Mouse (Mus musculus): ENCODE data around the gene Tiprl. TPM values are rescaled to one million over a fixed set of nuclear protein-coding genes. Genes with fewer than 3 reads are reported as not detected.

The Tiprl gene
- total and polyA plus RNA-seq, 2 experiments: 12.7 to 14.7 TPM

GRCm38 (mm10) chr1:165199639-165200038, 37.2 kb downstream of the Tiprl start:
- Histone ChIP-seq H3K4me1 (ENCODE audit: control insufficient read depth, insufficient read depth, low read length) (peaks cover 9% of the 10 kb centered on the region; the same call in 1 of the 2 replicates), H3K27me3 (ENCODE audit: control insufficient read depth, insufficient read depth, low read length) (no peaks in the 10 kb centered on the region), H3K4me3 (ENCODE audit: insufficient read depth, low read depth, low read length) (no peak overlapping the region), H3K36me3 (ENCODE audit: control insufficient read depth, insufficient read depth, low read length) (no peaks in the 10 kb centered on the region), H3K79me2 (ENCODE audit: control insufficient read depth, insufficient read depth, low read length) (no peaks in the 10 kb centered on the region), H3K9ac (ENCODE audit: low read depth, low read length) (no peak overlapping the region), H3K27ac (replicated peaks; ENCODE audit: insufficient read depth, low read depth, low read length) (no peak overlapping the region)
- TF ChIP-seq POLR2A (IDR thresholded peaks at IDR 0.05; ENCODE audit: extremely low read depth, insufficient read depth, low read length): no peak
- no peak for TF ChIP-seq CTCF (IDR thresholded peaks at IDR 0.05; ENCODE audit: low read depth, low read length)
- WGBS: 55% methylated on average over 3 of the region's 3 CpGs
- DNase-seq (ENCODE audit: extremely low read depth, low read depth, low spot score): peak; percentile 58

- H3K9ac ChIP-seq (ENCODE audit: low read depth, low read length): no peak overlapping the region
- TF ChIP-seq CTCF (IDR thresholded peaks at IDR 0.05; ENCODE audit: low read depth, low read length): no peak
- TF ChIP-seq POLR2A (IDR thresholded peaks at IDR 0.05; ENCODE audit: extremely low read depth, insufficient read depth, low read length): no peak
- no peaks in the 10 kb centered on the region for H3K36me3 ChIP-seq (ENCODE audit: control insufficient read depth, insufficient read depth, low read length)
- peak; percentile 65 for DNase-seq (ENCODE audit: extremely low read depth, low read depth, low spot score)
- H3K4me3 ChIP-seq (ENCODE audit: insufficient read depth, low read depth, low read length): no peak overlapping the region
- peak overlapping the region; percentile 53 for H3K27ac ChIP-seq (replicated peaks; ENCODE audit: insufficient read depth, low read depth, low read length)
- no peaks in the 10 kb centered on the region for H3K27me3 ChIP-seq (ENCODE audit: control insufficient read depth, insufficient read depth, low read length)
- 28% methylated on average over 1 of the region's 1 CpGs for WGBS
- H3K79me2 ChIP-seq (ENCODE audit: control insufficient read depth, insufficient read depth, low read length): no peaks in the 10 kb centered on the region
- peaks cover 9% of the 10 kb centered on the region; the same call in 1 of the 2 replicates for H3K4me1 ChIP-seq (ENCODE audit: control insufficient read depth, insufficient read depth, low read length)
Observed at GRCm38 (mm10) chr1:165198951-165199350, 37.8 kb downstream of the Tiprl start.

- Histone ChIP-seq H3K4me3 (ENCODE audit: insufficient read depth, low read depth, low read length) (no peak overlapping the region), H3K4me1 (ENCODE audit: control insufficient read depth, insufficient read depth, low read length) (peaks cover 9% of the 10 kb centered on the region; the same call in 1 of the 2 replicates), H3K79me2 (ENCODE audit: control insufficient read depth, insufficient read depth, low read length) (no peaks in the 10 kb centered on the region), H3K27ac (replicated peaks; ENCODE audit: insufficient read depth, low read depth, low read length) (no peak overlapping the region), H3K36me3 (ENCODE audit: control insufficient read depth, insufficient read depth, low read length) (no peaks in the 10 kb centered on the region), H3K9ac (ENCODE audit: low read depth, low read length) (no peak overlapping the region), H3K27me3 (ENCODE audit: control insufficient read depth, insufficient read depth, low read length) (no peaks in the 10 kb centered on the region)
- TF ChIP-seq CTCF (IDR thresholded peaks at IDR 0.05; ENCODE audit: low read depth, low read length): no peak
- TF ChIP-seq POLR2A (IDR thresholded peaks at IDR 0.05; ENCODE audit: extremely low read depth, insufficient read depth, low read length): no peak
- 66% methylated on average over 3 of the region's 3 CpGs for WGBS
- no peak for DNase-seq (ENCODE audit: extremely low read depth, low read depth, low spot score)
Observed at GRCm38 (mm10) chr1:165197875-165198274, 38.9 kb downstream of the Tiprl start.

- no peak overlapping the region for H3K9ac ChIP-seq (ENCODE audit: low read depth, low read length)
- H3K27ac ChIP-seq (replicated peaks; ENCODE audit: insufficient read depth, low read depth, low read length): peak overlapping the region; percentile 66
- H3K79me2 ChIP-seq (ENCODE audit: control insufficient read depth, insufficient read depth, low read length): peaks cover 14% of the 10 kb centered on the region; the same call in 1 of the 2 replicates
- no peak for TF ChIP-seq POLR2A (IDR thresholded peaks at IDR 0.05; ENCODE audit: extremely low read depth, insufficient read depth, low read length)
- TF ChIP-seq CTCF (IDR thresholded peaks at IDR 0.05; ENCODE audit: low read depth, low read length): no peak
- WGBS: 90% methylated on average over 3 of the region's 3 CpGs
- no peaks in the 10 kb centered on the region for H3K27me3 ChIP-seq (ENCODE audit: control insufficient read depth, insufficient read depth, low read length)
- no peak overlapping the region for H3K4me3 ChIP-seq (ENCODE audit: insufficient read depth, low read depth, low read length)
- no peak for DNase-seq (ENCODE audit: extremely low read depth, low read depth, low spot score)
- H3K36me3 ChIP-seq (ENCODE audit: control insufficient read depth, insufficient read depth, low read length): no peaks in the 10 kb centered on the region
- H3K4me1 ChIP-seq (ENCODE audit: control insufficient read depth, insufficient read depth, low read length): peaks cover 9% of the 10 kb centered on the region; the same call in 1 of the 2 replicates
Observed at GRCm38 (mm10) chr1:165195396-165195960, 41.3 kb downstream of the Tiprl start.

GRCm38 (mm10) chr1:165194662-165195013, 42.2 kb downstream of the Tiprl start:
- no peaks in the 10 kb centered on the region for H3K36me3 ChIP-seq (ENCODE audit: control insufficient read depth, insufficient read depth, low read length)
- TF ChIP-seq POLR2A (IDR thresholded peaks at IDR 0.05; ENCODE audit: extremely low read depth, insufficient read depth, low read length) (no peak), CTCF (IDR thresholded peaks at IDR 0.05; ENCODE audit: low read depth, low read length) (no peak)
- peaks cover 9% of the 10 kb centered on the region; the same call in 1 of the 2 replicates for H3K4me1 ChIP-seq (ENCODE audit: control insufficient read depth, insufficient read depth, low read length)
- no peak overlapping the region for H3K9ac ChIP-seq (ENCODE audit: low read depth, low read length)
- under 1% methylated on average over 5 of the region's 5 CpGs for WGBS
- peak overlapping the region; percentile 94 for H3K4me3 ChIP-seq (ENCODE audit: insufficient read depth, low read depth, low read length)
- DNase-seq (ENCODE audit: extremely low read depth, low read depth, low spot score): no peak
- H3K27ac ChIP-seq (replicated peaks; ENCODE audit: insufficient read depth, low read depth, low read length): peak overlapping the region; percentile 66
- no peaks in the 10 kb centered on the region for H3K27me3 ChIP-seq (ENCODE audit: control insufficient read depth, insufficient read depth, low read length)
- H3K79me2 ChIP-seq (ENCODE audit: control insufficient read depth, insufficient read depth, low read length): peaks cover 15% of the 10 kb centered on the region; the same call in 1 of the 2 replicates

All from liver, adult 2 months (tissue).